Mouse (Mus musculus) embryo, embryonic 10.5 days (tissue): ENCODE measurements around the gene Bglap3.

Source experiments
- DNase-seq: peaks from one replicate; pipeline ENCODE4 v3.0.0-alpha.2; 2015; ENCODE audit warnings: low spot score

The Bglap3 gene

DNA sequence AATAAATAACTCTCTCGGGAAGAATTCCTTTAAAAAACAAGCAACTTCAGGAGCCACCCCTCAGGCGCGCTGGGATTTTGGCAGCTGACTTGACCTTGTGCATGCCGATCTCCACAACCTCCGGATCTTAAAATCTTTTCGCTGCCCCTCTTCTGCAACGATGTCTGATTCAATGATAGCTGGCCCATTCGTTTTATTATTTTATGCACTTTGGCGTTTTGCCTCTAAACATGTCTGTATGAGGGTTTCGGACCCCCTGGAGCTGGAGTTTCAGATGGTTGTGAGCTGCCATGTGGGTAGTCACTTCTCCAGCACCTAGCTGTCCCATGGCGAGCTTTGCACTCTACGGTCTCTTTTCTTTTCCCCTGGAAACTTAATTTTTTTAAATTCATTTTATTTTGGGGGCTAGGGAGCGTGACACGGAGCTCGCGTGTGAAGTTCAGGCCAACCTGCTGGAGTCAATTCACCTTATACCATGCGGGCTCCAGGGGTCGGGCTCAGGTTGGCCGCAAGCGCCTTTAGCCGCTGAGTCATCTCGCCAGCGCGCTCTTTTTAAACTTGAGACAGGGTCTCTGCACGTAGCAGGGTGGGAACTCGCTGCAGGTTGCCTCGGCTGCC, 37.0 kb downstream of the Bglap3 start:
- DNase-seq = no peak

DNA sequence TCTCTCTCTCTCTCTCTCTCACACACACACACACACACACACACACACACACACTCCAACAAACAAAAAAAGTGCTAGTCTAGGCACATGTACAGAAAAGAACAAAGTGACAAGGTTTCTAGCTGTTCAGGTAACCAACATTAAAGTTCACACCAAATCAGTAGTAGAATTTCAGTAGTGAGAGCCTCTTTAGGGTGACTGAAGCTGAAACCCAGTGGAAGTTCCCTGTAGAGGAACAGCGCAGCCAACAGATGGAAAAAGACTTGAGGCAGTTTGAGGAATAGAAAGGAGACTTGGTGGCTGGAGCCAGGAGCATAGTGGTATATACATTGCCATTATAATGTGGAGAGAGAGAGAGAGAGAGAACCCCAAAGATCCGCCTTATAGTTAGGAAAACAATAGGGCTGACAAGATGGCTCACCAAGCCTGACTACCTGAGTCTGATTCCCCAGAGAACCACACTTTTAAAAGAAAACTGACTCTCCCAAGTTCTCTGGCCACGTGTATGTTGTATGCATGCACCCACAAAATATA, 37.6 kb downstream of the Bglap3 start:
- peak; percentile 22 for DNase-seq

DNA sequence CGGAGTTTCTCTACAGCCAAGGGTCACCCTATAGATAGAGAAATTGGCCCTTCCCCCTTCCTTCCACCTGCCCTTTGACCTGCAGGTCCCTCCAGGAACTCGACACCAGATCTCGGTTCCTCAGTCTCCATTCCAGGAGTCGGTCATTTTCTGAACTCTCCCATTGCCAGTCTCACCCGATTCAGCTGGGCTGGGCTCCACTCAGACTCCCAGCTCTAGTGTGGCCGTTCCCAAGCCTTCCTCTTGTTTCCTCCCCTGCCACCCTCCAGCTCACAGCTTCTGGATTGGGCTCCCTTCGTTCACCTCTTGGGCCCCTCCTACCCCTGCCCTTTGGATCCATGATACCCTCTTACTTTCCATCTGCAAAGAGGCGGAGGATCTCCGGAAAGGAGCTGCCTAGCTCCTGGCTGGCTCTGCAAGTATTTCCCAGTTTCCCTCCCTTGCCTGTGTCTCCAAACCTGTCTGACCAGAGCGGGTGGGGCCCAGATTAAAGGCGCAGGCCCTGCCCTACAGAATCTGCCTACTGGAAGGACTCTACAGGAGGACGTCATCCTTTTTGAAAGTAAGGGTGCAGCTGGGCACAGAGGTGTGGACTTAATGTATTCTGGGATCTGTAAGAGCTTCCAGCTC, 38.4 kb downstream of the Bglap3 start:
- no peak for DNase-seq

DNA sequence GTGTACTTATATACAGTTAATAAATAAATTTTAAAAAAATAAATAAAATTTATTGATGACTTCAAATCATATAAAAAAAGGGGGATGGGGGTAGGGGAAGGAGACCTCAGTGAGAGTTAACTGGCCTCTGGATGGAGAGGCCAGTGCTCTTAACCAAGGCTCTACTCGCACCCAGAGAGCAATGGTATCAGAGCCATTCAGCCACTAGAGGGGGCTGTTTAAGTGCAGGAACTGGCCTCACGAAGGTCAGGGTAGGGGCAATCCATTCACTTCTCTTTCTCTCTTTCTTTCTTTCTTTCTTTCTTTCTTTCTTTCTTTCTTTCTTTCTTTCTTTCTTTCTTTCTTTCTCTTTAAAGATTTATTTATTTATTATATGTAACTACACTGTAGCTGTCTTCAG, 41.3 kb downstream of the Bglap3 start:
- DNase-seq = peak; percentile 73

DNA sequence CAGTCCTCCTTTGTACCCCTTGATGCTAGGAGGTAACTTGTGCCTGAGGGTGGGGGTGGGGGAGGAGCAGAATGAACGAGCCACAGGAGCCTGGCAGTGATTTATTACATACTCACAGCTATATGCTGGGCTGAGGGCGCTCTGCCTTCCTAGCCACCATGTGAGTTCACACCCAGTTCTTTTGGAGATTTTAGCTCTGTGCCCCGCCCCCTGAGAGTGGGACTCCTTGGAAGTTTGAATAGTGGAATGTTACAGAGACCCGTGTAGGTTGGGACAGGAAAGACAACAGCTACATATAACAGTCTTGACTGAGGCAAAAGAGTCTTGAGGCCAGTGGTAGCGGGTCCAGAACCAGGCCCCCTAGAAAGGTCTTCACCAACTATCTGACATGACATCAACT, 43.6 kb downstream of the Bglap3 start:
- no peak for DNase-seq

DNA sequence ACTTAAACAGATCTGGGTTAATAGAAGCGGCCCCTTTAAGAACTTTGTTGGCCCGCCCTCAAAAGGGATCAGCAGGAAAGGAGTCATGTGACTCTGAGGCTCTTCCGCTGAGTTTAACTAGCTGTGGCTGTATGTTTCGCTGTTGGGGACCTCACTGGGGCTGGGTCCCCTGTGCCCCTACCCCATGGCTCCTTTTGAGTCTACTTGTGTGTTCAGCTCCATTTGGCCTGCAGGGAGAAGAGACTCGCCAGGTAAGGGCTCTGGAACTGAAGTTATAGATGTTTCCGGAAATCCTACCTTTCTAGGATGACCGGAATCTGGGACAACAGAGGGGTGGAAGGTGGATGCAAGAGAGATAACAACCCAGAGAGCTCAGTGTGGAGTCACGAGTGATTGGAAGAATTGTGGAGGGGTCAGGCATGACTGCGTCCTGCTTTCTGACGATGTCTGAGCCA, 47.6 kb downstream of the Bglap3 start, which contains the start of gene Glmp:
Gene Glmp (plus strand): TSS at position 73 of the 455 bp plus-strand sequence.
- DNase-seq = peak; percentile 86
